ENCODE assay signal across 11 mouse cellular contexts in the genomic region with DNA sequence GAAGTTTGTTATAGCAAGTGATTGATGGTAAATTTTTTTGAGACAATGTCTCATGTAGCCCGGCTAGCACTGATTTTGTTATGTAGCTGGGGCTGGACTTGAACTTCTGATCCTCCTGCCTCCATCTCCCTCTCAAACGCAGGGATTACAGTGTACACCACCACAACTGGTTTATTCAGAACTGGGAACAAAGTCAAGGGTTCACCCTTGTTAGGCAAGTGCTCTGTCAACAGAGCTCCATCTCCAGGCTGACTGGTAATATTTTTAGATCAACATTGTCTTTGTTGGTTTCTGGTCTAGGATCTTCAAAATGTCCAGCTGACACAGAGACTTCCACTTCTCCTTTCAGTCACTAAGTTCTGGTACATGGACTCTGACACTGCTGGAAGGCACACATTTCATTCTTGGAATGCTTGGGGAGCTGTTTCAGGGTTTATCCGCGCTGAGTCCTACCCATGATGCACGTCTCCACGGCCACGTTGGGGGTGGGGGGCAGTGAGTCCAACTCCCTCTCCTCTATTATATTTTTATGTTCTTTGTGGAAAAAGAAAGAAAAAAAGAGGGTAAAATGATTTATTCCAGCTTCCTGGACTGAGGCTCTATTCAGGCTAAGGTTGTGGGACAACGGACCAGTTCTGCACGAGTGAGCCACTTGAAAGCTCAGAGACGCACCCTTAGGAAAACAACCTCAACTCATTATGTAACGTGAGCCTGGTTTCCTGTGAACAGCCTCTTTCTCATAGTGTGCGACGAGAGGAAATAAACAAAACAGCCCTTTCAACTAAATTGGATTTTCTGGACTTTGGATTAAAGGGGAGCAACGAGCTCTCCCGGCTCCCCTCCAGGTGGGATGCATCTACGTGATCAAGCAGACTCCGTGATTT. TPM values are rescaled to one million over a fixed set of nuclear protein-coding genes. Genes with fewer than 3 reads are reported as not detected.
A peak's percentile ranks its signal among the peaks of the same experiment; 100 is the strongest.
DNase-seq lines count a peak whose midpoint lies in the region; ATAC-seq and TF ChIP-seq lines count a peak whose summit lies in the region.
"Had no signal": no experiment of that assay in that cellular context is flagged by ENCODE, and none has a peak within 500 bp of the region (broad histone marks: within the 10 kb centered on the region; RNA-seq: fewer than 3 reads in every experiment).

No protein-coding gene starts in this region.

- no peak overlapping the region for H3K4me3 ChIP-seq in hindbrain, embryonic 12.5 days
- H3K4me3 ChIP-seq in hindbrain, embryonic 11.5 days (ENCODE audit: low read depth, low read length): no peak overlapping the region
- no peak overlapping the region for H3K4me3 ChIP-seq in embryonic facial prominence, embryonic 15.5 days (replicated peaks)
- H3K4me3 ChIP-seq in lung, postnatal 0 days (ENCODE audit: low read depth, low read length): no peak overlapping the region; the same call in 1 of the 2 replicates

- peaks cover 10% of the 10 kb centered on the region; the same call in 1 of the 2 replicates for H3K4me1 ChIP-seq in hindbrain, embryonic 12.5 days
- no peaks in the 10 kb centered on the region for H3K4me1 ChIP-seq in hindbrain, embryonic 11.5 days (replicated peaks; ENCODE audit: control insufficient read depth, insufficient read depth, low read length)
- H3K4me1 ChIP-seq in embryonic facial prominence, embryonic 15.5 days: peaks cover 7% of the 10 kb centered on the region; the same call in 1 of the 2 replicates
- H3K4me1 ChIP-seq in lung, postnatal 0 days (ENCODE audit: insufficient read depth, low read depth, low read length): no peaks in the 10 kb centered on the region

- no peak for TF ChIP-seq EP300 in lung, postnatal 0 days (IDR thresholded peaks at IDR 0.05)

- H3K9me3 ChIP-seq in hindbrain, embryonic 12.5 days (replicated peaks): no peaks in the 10 kb centered on the region
- H3K9me3 ChIP-seq in hindbrain, embryonic 11.5 days (ENCODE audit: control insufficient read depth, low read length): no peaks in the 10 kb centered on the region
- no peaks in the 10 kb centered on the region for H3K9me3 ChIP-seq in embryonic facial prominence, embryonic 15.5 days (replicated peaks)
- H3K9me3 ChIP-seq in lung, postnatal 0 days (ENCODE audit: low read length): no peaks in the 10 kb centered on the region

- no peaks in the 10 kb centered on the region for H3K27me3 ChIP-seq in hindbrain, embryonic 12.5 days
- no peaks in the 10 kb centered on the region for H3K27me3 ChIP-seq in hindbrain, embryonic 11.5 days (ENCODE audit: control insufficient read depth, insufficient read depth, low read length)
- H3K27me3 ChIP-seq in embryonic facial prominence, embryonic 15.5 days: no peaks in the 10 kb centered on the region
- no peaks in the 10 kb centered on the region for H3K27me3 ChIP-seq in lung, postnatal 0 days (replicated peaks; ENCODE audit: insufficient read depth, low read length)

- H3K4me2 ChIP-seq in hindbrain, embryonic 12.5 days (replicated peaks): peak overlapping the region; percentile 13
- H3K4me2 ChIP-seq in hindbrain, embryonic 11.5 days (replicated peaks; ENCODE audit: low read depth, low read length): no peak overlapping the region
- H3K4me2 ChIP-seq in embryonic facial prominence, embryonic 15.5 days (replicated peaks): peak overlapping the region; percentile 32
- H3K4me2 ChIP-seq in lung, postnatal 0 days (replicated peaks; ENCODE audit: low read depth, low read length): peak overlapping the region; percentile 36

- H3K9ac ChIP-seq in hindbrain, embryonic 12.5 days: no peak overlapping the region
- H3K9ac ChIP-seq in hindbrain, embryonic 11.5 days (ENCODE audit: low read depth, low read length): no peak overlapping the region
- H3K9ac ChIP-seq in embryonic facial prominence, embryonic 15.5 days: no peak overlapping the region
- H3K9ac ChIP-seq in lung, postnatal 0 days (replicated peaks; ENCODE audit: low read depth): no peak overlapping the region

- TF ChIP-seq CTCF in lung, postnatal 0 days (IDR thresholded peaks at IDR 0.05): no peak

- ATAC-seq in hindbrain, embryonic 12.5 days (ENCODE audit: low FRiP score): no peak
- no peak for ATAC-seq in hindbrain, embryonic 11.5 days (ENCODE audit: low FRiP score)
- 0 out of 2 replicates have a peak, but pooled peaks have one; percentile 34 for ATAC-seq in embryonic facial prominence, embryonic 15.5 days (ENCODE audit: insufficient number of reproducible peaks, low FRiP score, low TSS enrichment, low read depth)
- ATAC-seq in lung, postnatal 0 days: peak; percentile 79
- ATAC-seq in monocyte, adult 5-6 weeks (replicated peaks; ENCODE audit: insufficient number of reproducible peaks, low FRiP score, low TSS enrichment, poor library complexity, severe bottlenecking): no peak

- H3K36me3 ChIP-seq in hindbrain, embryonic 12.5 days: no peaks in the 10 kb centered on the region
- H3K36me3 ChIP-seq in hindbrain, embryonic 11.5 days (ENCODE audit: control insufficient read depth, insufficient read depth, low read length): no peaks in the 10 kb centered on the region
- no peaks in the 10 kb centered on the region for H3K36me3 ChIP-seq in embryonic facial prominence, embryonic 15.5 days
- no peaks in the 10 kb centered on the region for H3K36me3 ChIP-seq in lung, postnatal 0 days (ENCODE audit: insufficient read depth, low read length)

- no peak overlapping the region for H3K27ac ChIP-seq in hindbrain, embryonic 12.5 days
- no peak overlapping the region for H3K27ac ChIP-seq in hindbrain, embryonic 11.5 days (ENCODE audit: low read depth, low read length)
- H3K27ac ChIP-seq in embryonic facial prominence, embryonic 15.5 days (replicated peaks): peak overlapping the region; percentile 36; the same call in 1 of the 2 replicates
- 0 out of 2 replicates have a peak overlapping the region, but pooled peaks have one; percentile 32 for H3K27ac ChIP-seq in lung, postnatal 0 days (ENCODE audit: low read length)

- no peak for DNase-seq in hindbrain, embryonic 11.5 days (ENCODE audit: low spot score)
- DNase-seq in brain, adult 2 months (ENCODE audit: low read depth, low spot score): peak; percentile 60
- peak; percentile 72 for DNase-seq in lung, postnatal 0 days (ENCODE audit: low spot score)
- DNase-seq in thymus, postnatal 10 days (ENCODE audit: low spot score in 2 of 2): no peak
- no peak for DNase-seq in adrenal gland, postnatal 36 days
- DNase-seq: adrenal gland, postnatal 14 days; layer of hippocampus, adult 9-11 months; thymus, adult 18-20 months had no signal

- 47% methylated on average over 17 of the region's 17 CpGs for WGBS in hindbrain, embryonic 12.5 days
- 51% methylated on average over 17 of the region's 17 CpGs for WGBS in hindbrain, embryonic 11.5 days
- 17% methylated on average over 17 of the region's 17 CpGs for whole genome bisulfite sequencing in embryonic facial prominence, embryonic 15.5 days
- WGBS in lung, postnatal 0 days: 32% methylated on average over 17 of the region's 17 CpGs

RNA-seq across cellular contexts. Expression of a gene that starts 14.4 kb away (rescaled TPM):
- polyA plus RNA-seq in hindbrain, embryonic 12.5 days (2016; fragmentation: Nextera tagmentation; extraction: Ambion mirVana): 4.0 and 4.7 TPM in 2 replicates
- polyA plus RNA-seq in hindbrain, embryonic 11.5 days (2014; fragmentation: Nextera tagmentation; extraction: Ambion mirVana): 2.2 and 2.5 TPM in 2 replicates
- 6.5 and 8.9 TPM in 2 replicates for polyA plus RNA-seq in embryonic facial prominence, embryonic 15.5 days (2015; fragmentation: Nextera tagmentation; extraction: Ambion mirVana)
- polyA plus RNA-seq in lung, postnatal 0 days (2015; fragmentation: Nextera tagmentation; extraction: Ambion mirVana): 1.9 and 2.3 TPM in 2 replicates
- 0.10 TPM in 1 of 3 replicates, not detected in the others for total RNA-seq in monocyte, adult 5-6 weeks (2017)
- total RNA-seq in adrenal gland, postnatal 36 days (2021): 10 to 100 TPM; 12.0 to 20.8 TPM

Comparison
In these comparisons a context has a peak if more than half of its experiments do, and no peak if none do; other contexts are left out.
1. ATAC-seq: peak in embryonic facial prominence, embryonic 15.5 days (single experiment) and lung, postnatal 0 days (single experiment); none in hindbrain, embryonic 12.5 days (single experiment), hindbrain, embryonic 11.5 days (single experiment) and monocyte, adult 5-6 weeks (single experiment).
2. H3K27ac ChIP-seq: peak in embryonic facial prominence, embryonic 15.5 days (single experiment) and lung, postnatal 0 days (single experiment); none in hindbrain, embryonic 12.5 days (single experiment) and hindbrain, embryonic 11.5 days (single experiment).
3. DNase-seq: peak in brain, adult 2 months (single experiment) and lung, postnatal 0 days (single experiment); none in hindbrain, embryonic 11.5 days (single experiment), thymus, postnatal 10 days (0 of 2) and adrenal gland, postnatal 36 days (0 of 2).